Mouse (Mus musculus): Measurements from ENCODE around the gene Zfp668. TPM values are rescaled to one million over a fixed set of nuclear protein-coding genes. Genes with fewer than 3 reads are reported as not detected.

Zfp668 gene
- total RNA-seq, 2 experiments from 2014 or later: 33.1 to 36.4 TPM

DNA sequence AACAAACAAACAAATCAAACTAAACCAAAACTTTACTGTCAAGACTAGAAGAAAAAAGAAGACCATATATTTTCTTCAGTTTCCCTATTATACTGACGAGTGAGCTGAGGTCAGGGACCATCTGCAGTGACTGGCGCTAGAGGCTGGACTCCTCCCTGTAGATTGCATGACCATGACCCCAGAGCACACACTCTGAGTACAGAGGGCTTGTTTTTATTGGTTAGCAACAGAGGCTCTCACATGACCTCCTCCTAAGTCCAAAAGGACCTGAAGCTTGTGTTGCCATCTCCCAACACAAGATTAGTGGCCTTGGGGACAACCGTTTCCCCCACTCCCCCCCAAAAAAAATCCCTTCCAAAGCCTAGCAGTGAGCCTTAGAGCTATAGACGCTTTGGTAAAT, 62.8 kb downstream of the Zfp668 start:
- DNase-seq: no peak

More for the DNA sequence above, 62.8 kb downstream of the Zfp668 start:
- intact Hi-C loops (cut with DNase I): no loop called here

Other genes starting within 250 kb of the Zfp668 start
- gene Bcl7c, start 167.9 kb downstream of the Zfp668 start, total RNA-seq (2021): 10 to 100 TPM; 87.2 to 94.3 TPM
- gene Ctf1, start 164.1 kb downstream of the Zfp668 start, total RNA-seq (2021): 1 to 10 TPM; 5.3 to 6.5 TPM
- not detected for gene Ctf2, start 144.7 kb downstream of the Zfp668 start, total RNA-seq (2021)
- gene Fbxl19, start 132.3 kb downstream of the Zfp668 start, total RNA-seq (2021): 100 to 1,000 TPM; 143 to 148 TPM
- 10 to 100 TPM; 14.2 to 15.1 TPM for gene Orai3, start 107.0 kb downstream of the Zfp668 start, total RNA-seq (2021)
- 10 to 100 TPM; 46.2 to 47.4 TPM for gene Setd1a, start 100.2 kb downstream of the Zfp668 start, total RNA-seq (2021)
- 1 to 10 TPM; 2.2 to 3.1 TPM for gene Gm49388, start 91.2 kb downstream of the Zfp668 start, total RNA-seq (2021)
- 1 to 10 TPM; 3.3 to 5.8 TPM for gene Hsd3b7, start 76.2 kb downstream of the Zfp668 start, total RNA-seq (2021)
- gene Stx4a, start 52.5 kb downstream of the Zfp668 start, total RNA-seq (2021): 10 to 100 TPM; 34.5 to 40.0 TPM
- gene Stx1b, start 52.3 kb downstream of the Zfp668 start, total RNA-seq (2021): 100 to 1,000 TPM; 193 to 215 TPM
- 10 to 100 TPM; 36.3 to 38.0 TPM for gene Zfp646, start 607 bp downstream of the Zfp668 start, total RNA-seq (2021)
- under 1 TPM; 0.54 to 0.90 TPM for gene Prss53, start 14.1 kb upstream of the Zfp668 start, total RNA-seq (2021)
- gene Gm21974, start 18.6 kb upstream of the Zfp668 start, total RNA-seq (2021): not detected
- 10 to 100 TPM; 27.4 to 28.2 TPM for gene Vkorc1, start 18.8 kb upstream of the Zfp668 start, total RNA-seq (2021)
- gene Bckdk, start 27.3 kb upstream of the Zfp668 start, total RNA-seq (2021): 10 to 100 TPM; 39.2 to 43.5 TPM
- 10 to 100 TPM; 28.1 to 31.1 TPM for gene Kat8, start 35.7 kb upstream of the Zfp668 start, total RNA-seq (2021)
- gene Prss8, start 53.3 kb upstream of the Zfp668 start, total RNA-seq (2021): 1 to 10 TPM in 1 of 2 experiments, under 1 TPM in 1; 0.54 to 1.6 TPM
- 10 to 100 TPM; 13.5 to 15.5 TPM for gene Prss36, start 69.9 kb upstream of the Zfp668 start, total RNA-seq (2021)
- gene Fus, start 90.6 kb upstream of the Zfp668 start, total RNA-seq (2021): 100 to 1,000 TPM; 504 to 524 TPM
- gene Pycard, start 117.0 kb upstream of the Zfp668 start, total RNA-seq (2021): 1 to 10 TPM; 2.4 to 3.3 TPM
- under 1 TPM; 0.26 to 0.56 TPM for gene Trim72, start 127.1 kb upstream of the Zfp668 start, total RNA-seq (2021)
- 1 to 10 TPM; 2.1 to 2.2 TPM for gene Itgam, start 185.8 kb upstream of the Zfp668 start, total RNA-seq (2021)
- gene Gm49368, start 185.9 kb upstream of the Zfp668 start, total RNA-seq (2021): not detected